Mouse (Mus musculus): ENCODE measurements around the gene C1s2.
"Not testable (repeated sequence)": the region's sequence is repeated elsewhere in the genome, so short reads cannot be mapped to it uniquely, and the experiment has no call there.

The C1s2 gene

GRCm38 (mm10) chr6:124636858-124637460, 1.1 kb upstream of the C1s2 start:
- not testable (repeated sequence) for DNase-seq

GRCm38 (mm10) chr6:124630763-124631162, 5.1 kb downstream of the C1s2 start:
- no peak for DNase-seq

- not testable (repeated sequence) for DNase-seq
Measured at GRCm38 (mm10) chr6:124626184-124626583, 9.7 kb downstream of the C1s2 start.

- no peak for DNase-seq
Measured at GRCm38 (mm10) chr6:124625612-124626011, 10.3 kb downstream of the C1s2 start.

- DNase-seq: no peak
Measured at GRCm38 (mm10) chr6:124602031-124602430, 33.9 kb downstream of the C1s2 start.

GRCm38 (mm10) chr6:124593121-124593520, 42.8 kb downstream of the C1s2 start:
- no peak for DNase-seq

- DNase-seq: no peak
Measured at GRCm38 (mm10) chr6:124592186-124592700, 43.6 kb downstream of the C1s2 start.

- no peak for DNase-seq
Measured at GRCm38 (mm10) chr6:124588771-124589170, 47.1 kb downstream of the C1s2 start.

GRCm38 (mm10) chr6:124586266-124586665, 49.6 kb downstream of the C1s2 start:
- no peak for DNase-seq

- no peak for DNase-seq
Measured at GRCm38 (mm10) chr6:124585761-124586160, 50.1 kb downstream of the C1s2 start.

- no peak for DNase-seq
Measured at GRCm38 (mm10) chr6:124584935-124585334, 51.0 kb downstream of the C1s2 start.

- DNase-seq: no peak
Measured at GRCm38 (mm10) chr6:124582231-124582630, 53.7 kb downstream of the C1s2 start.

GRCm38 (mm10) chr6:124580155-124580554, 55.7 kb downstream of the C1s2 start:
- DNase-seq: not testable (repeated sequence)

- not testable (repeated sequence) for DNase-seq
Measured at GRCm38 (mm10) chr6:124575155-124575678, 60.7 kb downstream of the C1s2 start.
